Mouse (Mus musculus): ENCODE measurements around the gene Tprn. TPM values are rescaled to one million over a fixed set of nuclear protein-coding genes. Genes with fewer than 3 reads are reported as not detected.
A peak's percentile ranks its signal among the peaks of the same experiment; 100 is the strongest.

Gene Tprn
- polyA plus RNA-seq, 2 experiments, result 2.4 to 2.6 TPM

DNA sequence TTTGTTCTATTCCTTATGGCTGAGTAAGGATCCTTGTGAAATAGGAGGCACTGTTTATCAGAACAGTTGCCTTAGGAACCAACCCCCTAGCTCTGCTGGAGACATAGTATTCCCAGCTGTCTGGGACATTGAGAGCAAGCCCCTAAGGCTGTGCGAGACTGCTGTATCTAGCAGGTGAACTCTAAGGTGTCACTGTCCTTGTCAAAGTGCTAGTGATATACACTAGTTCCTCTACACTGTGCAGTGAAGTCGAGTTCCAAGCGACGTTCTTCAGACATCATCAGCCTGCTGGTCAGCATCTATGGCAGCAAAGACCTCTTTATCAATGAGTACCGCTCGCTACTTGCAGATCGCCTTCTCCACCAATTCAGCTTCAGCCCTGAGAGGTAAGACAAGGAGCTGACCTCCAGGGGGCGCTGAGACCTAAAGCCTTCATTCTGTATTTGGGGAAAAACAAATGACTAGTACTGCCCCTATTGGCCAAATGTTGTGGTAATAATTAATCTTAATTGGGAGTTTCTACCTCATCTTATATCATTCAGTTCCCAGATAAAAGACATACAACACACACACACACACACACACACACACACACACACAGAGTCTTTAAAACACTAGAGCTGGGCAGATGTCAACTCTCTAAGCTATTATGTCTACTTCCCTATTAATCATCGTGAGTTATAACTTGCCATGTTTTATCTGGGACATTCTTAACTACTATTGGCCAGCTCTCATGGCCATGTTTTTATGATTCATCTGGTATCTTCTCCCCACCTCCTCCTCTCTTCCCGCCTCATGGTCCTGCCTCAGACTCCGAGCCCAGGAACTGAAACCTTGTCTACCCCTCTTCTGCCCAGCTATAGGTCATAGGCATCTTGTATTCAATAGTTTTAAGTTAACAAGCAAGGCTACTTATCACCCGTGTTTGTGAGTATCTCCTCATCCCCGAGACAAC is 16.8 kb downstream of the Tprn start:
- H3K27me3 ChIP-seq (ENCODE audit: control insufficient read depth, insufficient read depth, low read length), result no peaks in the 10 kb centered on the region
- peaks cover 41% of the 10 kb centered on the region for H3K36me3 ChIP-seq (replicated peaks; ENCODE audit: control insufficient read depth, insufficient read depth, low read depth)
- H3K4me2 ChIP-seq (ENCODE audit: low read depth), result no peak overlapping the region
- no peaks in the 10 kb centered on the region for H3K4me1 ChIP-seq (replicated peaks; ENCODE audit: control insufficient read depth in 2 of 2, insufficient read depth in 2 of 2, low read length in 1 of 2)
- ATAC-seq (ENCODE audit: insufficient read depth), result no peak
- H3K4me3 ChIP-seq (ENCODE audit: insufficient read depth in 1 of 2, low read depth in 2 of 2, low read length in 2 of 2), result no peak overlapping the region
- TF ChIP-seq CTCF (IDR thresholded peaks at IDR 0.05; ENCODE audit: low read depth) (peak; percentile 91), EP300 (IDR thresholded peaks at IDR 0.05; ENCODE audit: low read depth) (no peak)
- H3K27ac ChIP-seq, result no peak overlapping the region
- DNase-seq (ENCODE audit: low read depth in 3 of 3, low spot score in 3 of 3), result peak; percentile 68 to 73 (median 70)
- 53% methylated on average over 13 of the region's 13 CpGs for WGBS (ENCODE audit: insufficient replicate concordance)
- H3K9ac ChIP-seq (replicated peaks), result no peak overlapping the region
- no peaks in the 10 kb centered on the region for H3K9me3 ChIP-seq (ENCODE audit: control insufficient read depth, low read length)

DNA sequence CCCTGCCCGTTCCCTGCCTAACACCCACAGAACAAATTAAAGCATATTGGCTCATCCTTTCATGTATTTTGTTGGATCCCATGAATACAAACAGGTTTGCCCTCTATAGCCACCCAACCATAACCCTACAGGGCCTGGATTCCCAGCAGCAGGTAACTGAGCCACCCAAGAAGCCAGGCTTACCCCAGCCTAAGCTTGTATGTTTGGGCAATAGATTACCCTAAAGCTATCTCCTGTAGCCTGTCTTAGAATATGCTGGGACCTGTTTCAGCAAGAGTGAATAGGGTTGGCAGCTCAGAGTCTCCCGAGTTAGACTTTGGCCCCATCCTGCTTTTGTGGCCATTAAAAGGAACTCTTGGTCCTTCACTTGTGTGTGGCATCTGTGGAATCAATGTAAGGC is 23.1 kb downstream of the Tprn start:
- TF ChIP-seq CTCF (IDR thresholded peaks at IDR 0.05; ENCODE audit: low read depth) (no peak), EP300 (IDR thresholded peaks at IDR 0.05; ENCODE audit: low read depth) (no peak)
- no peak overlapping the region for H3K4me3 ChIP-seq (ENCODE audit: insufficient read depth in 1 of 2, low read depth in 2 of 2, low read length in 2 of 2)
- no peak overlapping the region for H3K27ac ChIP-seq
- 73% methylated on average over 2 of the region's 2 CpGs for WGBS (ENCODE audit: insufficient replicate concordance)
- DNase-seq (ENCODE audit: low read depth in 3 of 3, low spot score in 3 of 3) (no peak), ATAC-seq (ENCODE audit: insufficient read depth) (no peak)
- H3K36me3 ChIP-seq (replicated peaks; ENCODE audit: control insufficient read depth, insufficient read depth, low read depth), result peaks cover 5% of the 10 kb centered on the region
- no peaks in the 10 kb centered on the region for H3K9me3 ChIP-seq (ENCODE audit: control insufficient read depth, low read length)
- no peak overlapping the region for H3K9ac ChIP-seq (replicated peaks)
- H3K4me1 ChIP-seq (replicated peaks; ENCODE audit: control insufficient read depth in 2 of 2, insufficient read depth in 2 of 2, low read length in 1 of 2), result peaks cover 0 to 7% of the 10 kb centered on the region in 2 experiments; a peak in 1 of 4 replicates
- peaks cover 23% of the 10 kb centered on the region for H3K27me3 ChIP-seq (ENCODE audit: control insufficient read depth, insufficient read depth, low read length)
- H3K4me2 ChIP-seq (ENCODE audit: low read depth), result no peak overlapping the region

DNA sequence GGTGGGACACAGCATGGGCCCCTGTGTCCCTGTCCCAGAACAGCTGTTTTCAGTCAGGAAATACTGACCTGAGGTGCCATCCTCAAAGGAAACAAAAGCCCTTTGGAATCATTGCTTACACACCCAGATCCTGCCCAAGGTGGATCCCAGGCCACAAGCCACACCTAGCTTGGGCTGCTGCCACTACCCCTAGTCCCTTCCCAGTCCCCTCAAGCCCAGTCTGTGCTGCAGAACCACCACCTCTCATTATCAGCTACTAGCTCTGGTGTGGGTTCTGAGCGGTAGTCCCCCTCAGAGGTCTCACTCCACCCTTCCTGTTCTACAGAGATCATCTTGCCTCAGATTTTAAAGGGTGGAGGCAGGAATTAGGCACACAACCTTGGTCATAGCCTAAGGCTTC is 23.9 kb downstream of the Tprn start:
- TF ChIP-seq CTCF (IDR thresholded peaks at IDR 0.05; ENCODE audit: low read depth), result no peak
- no peak for TF ChIP-seq EP300 (IDR thresholded peaks at IDR 0.05; ENCODE audit: low read depth)
- H3K27ac ChIP-seq, result no peak overlapping the region
- no peak for DNase-seq (ENCODE audit: low read depth in 3 of 3, low spot score in 3 of 3)
- H3K9me3 ChIP-seq (ENCODE audit: control insufficient read depth, low read length), result no peaks in the 10 kb centered on the region
- peaks cover 5% of the 10 kb centered on the region for H3K36me3 ChIP-seq (replicated peaks; ENCODE audit: control insufficient read depth, insufficient read depth, low read depth)
- H3K9ac ChIP-seq (replicated peaks), result no peak overlapping the region
- WGBS (ENCODE audit: insufficient replicate concordance), result 18% methylated on average over 1 of the region's 1 CpGs
- ATAC-seq (ENCODE audit: insufficient read depth), result peak; percentile 41; the same call in 1 of the 2 replicates
- H3K4me1 ChIP-seq (replicated peaks; ENCODE audit: control insufficient read depth in 2 of 2, insufficient read depth in 2 of 2, low read length in 1 of 2), result peaks cover 0 to 7% of the 10 kb centered on the region in 2 experiments; a peak in 1 of 4 replicates
- no peak overlapping the region for H3K4me3 ChIP-seq (ENCODE audit: insufficient read depth in 1 of 2, low read depth in 2 of 2, low read length in 2 of 2)
- H3K27me3 ChIP-seq (ENCODE audit: control insufficient read depth, insufficient read depth, low read length), result peaks cover 31% of the 10 kb centered on the region
- H3K4me2 ChIP-seq (ENCODE audit: low read depth), result no peak overlapping the region

DNA sequence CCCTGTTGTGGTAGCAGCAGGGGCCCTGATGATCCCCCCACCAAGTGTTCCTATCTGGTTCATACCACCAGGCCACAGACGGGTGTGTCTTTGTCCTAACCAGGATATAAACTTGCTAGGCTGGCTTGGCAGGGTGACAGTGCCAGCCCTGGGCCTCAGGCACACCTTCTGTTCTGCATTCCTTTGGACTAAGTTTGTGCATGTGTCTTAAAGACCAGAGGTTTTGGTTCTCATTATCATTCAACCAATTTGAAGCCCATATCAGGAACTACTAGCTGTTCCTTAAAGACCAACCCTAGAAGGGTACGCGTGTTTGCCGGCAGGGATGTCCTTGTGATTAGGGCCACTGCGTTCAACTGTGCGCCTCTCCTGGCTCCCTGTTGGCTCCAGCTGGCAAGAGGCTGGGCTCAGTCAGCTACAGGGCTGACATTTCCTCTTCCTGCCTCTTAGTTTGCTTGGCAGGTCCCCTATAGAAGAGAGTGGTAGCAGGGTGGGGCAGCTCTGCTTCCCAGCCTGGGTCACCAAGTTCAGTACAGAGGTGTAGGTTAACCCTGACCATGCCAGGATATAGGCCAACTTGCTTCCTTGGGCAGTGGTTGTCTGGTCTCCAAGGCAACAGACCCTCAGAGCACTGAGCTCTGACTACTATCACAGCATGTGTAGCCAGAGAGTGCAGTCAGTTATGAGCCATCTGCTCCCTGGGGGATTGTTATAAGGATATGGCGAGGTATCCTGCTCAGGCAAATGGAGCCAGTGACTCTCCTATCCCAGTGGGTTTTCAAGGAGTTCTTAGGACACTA is 24.6 kb downstream of the Tprn start:
- H3K36me3 ChIP-seq (replicated peaks; ENCODE audit: control insufficient read depth, insufficient read depth, low read depth), result peaks cover 5% of the 10 kb centered on the region
- DNase-seq (ENCODE audit: low read depth in 3 of 3, low spot score in 3 of 3) (no peak), ATAC-seq (ENCODE audit: insufficient read depth) (peak; percentile 64; the same call in 1 of the 2 replicates)
- H3K9me3 ChIP-seq (ENCODE audit: control insufficient read depth, low read length), result no peaks in the 10 kb centered on the region
- H3K4me1 ChIP-seq (replicated peaks; ENCODE audit: control insufficient read depth in 2 of 2, insufficient read depth in 2 of 2, low read length in 1 of 2), result peaks cover 0 to 7% of the 10 kb centered on the region in 2 experiments; a peak in 1 of 4 replicates
- H3K27ac ChIP-seq, result no peak overlapping the region
- no peak overlapping the region for H3K4me2 ChIP-seq (ENCODE audit: low read depth)
- WGBS (ENCODE audit: insufficient replicate concordance), result 24% methylated on average over 7 of the region's 7 CpGs
- peaks cover 38% of the 10 kb centered on the region for H3K27me3 ChIP-seq (ENCODE audit: control insufficient read depth, insufficient read depth, low read length)
- no peak overlapping the region for H3K9ac ChIP-seq (replicated peaks)
- H3K4me3 ChIP-seq (ENCODE audit: insufficient read depth in 1 of 2, low read depth in 2 of 2, low read length in 2 of 2), result no peak overlapping the region
- TF ChIP-seq CTCF (IDR thresholded peaks at IDR 0.05; ENCODE audit: low read depth), result no peak
- TF ChIP-seq EP300 (IDR thresholded peaks at IDR 0.05; ENCODE audit: low read depth), result no peak

All from liver, embryonic 14.5 days (tissue).